8 mouse cellular contexts compared by ENCODE assay signal in genomic region chr9:17987606-17988005, GRCm38 (mm10).
DNase-seq lines count a peak whose midpoint lies in the region.

No protein-coding gene starts in this region.

- peak; percentile 5 to 7 for DNase-seq in heart, postnatal 36 days
- no peak for DNase-seq in heart, adult 8-10 months (ENCODE audit: low spot score)
- DNase-seq in right cerebral cortex, postnatal 14 days: peak; percentile 11
- no peak for DNase-seq in right cerebral cortex, postnatal 25 days
- DNase-seq in adipocyte (ENCODE audit: low spot score): peak; percentile 73
- peak; percentile 45 to 46 for DNase-seq in gastrocnemius, postnatal 4 days (ENCODE audit: low spot score in 2 of 2)
- peak; percentile 89 for DNase-seq in testis, postnatal 10 days (ENCODE audit: low spot score)
- no peak for DNase-seq in frontal cortex, adult 2 months (ENCODE audit: extremely low spot score in 1 of 2, low spot score in 1 of 2)

- intact Hi-C loops in heart, postnatal 36 days (cut with DNase I): no loop called here

Comparison
In these comparisons a context has a peak if more than half of its experiments do, and no peak if none do; other contexts are left out.
1. DNase-seq: peak in heart, postnatal 36 days (2 of 2), right cerebral cortex, postnatal 14 days (single experiment), adipocyte (single experiment), gastrocnemius, postnatal 4 days (2 of 2) and testis, postnatal 10 days (single experiment); none in heart, adult 8-10 months (single experiment), right cerebral cortex, postnatal 25 days (single experiment) and frontal cortex, adult 2 months (0 of 2).